Mouse (Mus musculus): ENCODE data around the gene Xkr8. TPM values are rescaled to one million over a fixed set of nuclear protein-coding genes. Genes with fewer than 3 reads are reported as not detected.
"Not testable (repeated sequence)": the region's sequence is repeated elsewhere in the genome, so short reads cannot be mapped to it uniquely, and the experiment has no call there.

Gene Xkr8
- polyA plus RNA-seq, 1 experiment = 7.5 TPM

DNA sequence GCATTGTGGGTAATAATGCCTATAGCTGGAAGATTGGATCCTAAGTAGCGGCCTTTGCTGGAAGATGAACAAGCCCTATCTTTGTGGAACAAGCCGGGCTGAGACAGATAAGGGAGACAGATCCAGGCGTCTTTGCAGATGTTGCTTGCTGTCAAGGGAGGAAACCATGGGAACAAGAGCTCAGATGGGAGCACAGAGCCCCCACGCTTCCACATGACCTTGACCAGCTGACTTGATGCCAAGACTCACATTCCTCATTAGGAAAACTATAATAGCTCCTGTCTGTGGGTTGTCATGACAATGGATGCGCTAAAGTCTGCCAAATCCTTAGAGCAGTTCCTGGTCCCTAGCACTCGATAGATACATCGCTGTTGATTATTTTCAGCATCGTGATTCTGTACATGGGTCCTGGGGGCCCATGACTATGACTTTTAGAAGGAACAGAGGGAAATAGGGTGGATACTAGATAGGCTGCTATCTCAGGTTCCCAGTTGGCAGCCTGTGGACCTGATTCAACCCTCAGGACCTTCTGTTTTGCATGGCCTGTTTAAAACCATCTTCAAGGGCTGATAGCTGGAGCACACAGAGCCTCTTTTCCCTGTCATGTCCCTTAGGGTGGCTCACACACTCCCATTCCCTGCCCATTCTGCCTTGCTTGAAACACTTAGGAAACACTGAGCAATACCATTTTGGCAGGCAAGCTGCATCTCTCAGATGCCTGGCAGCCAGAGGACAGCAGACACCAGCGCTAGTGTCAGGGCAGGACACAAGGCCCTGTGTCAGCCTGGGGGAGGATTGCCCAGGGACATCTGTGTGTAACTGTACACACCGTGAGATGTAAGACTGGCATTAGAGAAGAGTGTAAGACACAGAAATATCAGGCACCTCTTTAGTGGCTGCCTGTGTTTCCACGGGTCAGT lies 11.9 kb upstream of the Xkr8 start:
- H3K27ac ChIP-seq (ENCODE audit: control insufficient read depth, insufficient read depth, low read length) = no peak overlapping the region
- no peaks in the 10 kb centered on the region for H3K36me3 ChIP-seq (ENCODE audit: control insufficient read depth, insufficient read depth, low read length)
- no peaks in the 10 kb centered on the region for H3K27me3 ChIP-seq (ENCODE audit: control insufficient read depth, insufficient read depth, low read length)
- no peak overlapping the region for H3K4me3 ChIP-seq (ENCODE audit: control insufficient read depth, insufficient read depth, low read length)
- peaks cover 23% of the 10 kb centered on the region for H3K4me1 ChIP-seq (replicated peaks; ENCODE audit: control insufficient read depth, insufficient read depth, low read length)
- TF ChIP-seq CTCF (IDR thresholded peaks at IDR 0.05; ENCODE audit: borderline replicate concordance, control insufficient read depth, extremely low read depth, insufficient read depth, low read length, poor library complexity) = no peak
- TF ChIP-seq POLR2A (IDR thresholded peaks at IDR 0.05; ENCODE audit: control insufficient read depth, extremely low read depth, insufficient read depth, low read length, poor library complexity) = no peak
- DNase-seq = no peak
- 94% methylated on average over 11 of the region's 11 CpGs for WGBS

DNA sequence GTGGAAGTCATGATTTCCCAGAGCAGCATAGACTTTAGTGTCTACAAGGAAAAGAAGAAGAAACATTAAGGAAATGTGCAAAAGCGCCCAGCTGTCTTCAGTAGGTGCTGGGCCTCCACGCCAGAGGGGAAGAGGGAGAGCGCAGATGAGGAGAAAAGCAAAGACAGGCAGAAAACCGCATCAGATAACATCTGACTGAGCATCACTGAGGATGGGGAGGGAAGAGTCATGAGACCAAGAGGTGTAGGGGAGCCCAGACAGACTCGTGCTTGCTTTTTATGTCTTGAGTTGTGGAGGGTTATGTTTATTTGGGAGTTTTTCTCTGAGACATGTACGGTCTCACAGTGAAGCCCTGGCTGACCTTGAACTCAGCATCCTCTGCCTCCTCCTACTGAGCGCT lies 9.1 kb upstream of the Xkr8 start:
- H3K36me3 ChIP-seq (ENCODE audit: control insufficient read depth, insufficient read depth, low read length) = no peaks in the 10 kb centered on the region
- no peak overlapping the region for H3K27ac ChIP-seq (ENCODE audit: control insufficient read depth, insufficient read depth, low read length)
- H3K4me1 ChIP-seq (replicated peaks; ENCODE audit: control insufficient read depth, insufficient read depth, low read length) = peaks cover 6% of the 10 kb centered on the region; the same call in 1 of the 2 replicates
- no peaks in the 10 kb centered on the region for H3K27me3 ChIP-seq (ENCODE audit: control insufficient read depth, insufficient read depth, low read length)
- TF ChIP-seq POLR2A (IDR thresholded peaks at IDR 0.05; ENCODE audit: control insufficient read depth, extremely low read depth, insufficient read depth, low read length, poor library complexity) (no peak), CTCF (IDR thresholded peaks at IDR 0.05; ENCODE audit: borderline replicate concordance, control insufficient read depth, extremely low read depth, insufficient read depth, low read length, poor library complexity) (no peak)
- WGBS = 61% methylated on average over 7 of the region's 7 CpGs
- H3K4me3 ChIP-seq (ENCODE audit: control insufficient read depth, insufficient read depth, low read length) = no peak overlapping the region
- DNase-seq = peak; percentile 9

DNA sequence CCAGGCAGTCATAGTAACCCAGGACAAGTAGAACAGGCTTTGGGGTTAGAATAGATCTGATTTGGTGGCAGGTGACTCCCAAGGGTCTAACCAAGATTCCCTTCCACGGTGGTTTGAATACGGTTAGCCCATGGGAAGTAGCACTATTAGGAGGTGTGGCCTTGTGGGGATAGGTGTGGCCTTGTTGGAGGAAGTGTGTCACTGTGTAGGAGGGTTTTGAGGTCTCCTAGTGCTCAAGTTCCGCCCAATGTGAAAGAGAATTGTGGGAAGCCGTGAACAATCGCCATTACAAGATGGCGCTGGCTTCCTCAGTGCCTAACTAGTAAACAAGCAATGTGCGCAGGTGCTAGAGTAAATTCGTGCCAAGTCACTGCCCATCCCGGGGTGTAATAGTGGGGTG lies 4.8 kb upstream of the Xkr8 start:
- H3K27me3 ChIP-seq (ENCODE audit: control insufficient read depth, insufficient read depth, low read length); H3K27ac ChIP-seq (ENCODE audit: control insufficient read depth, insufficient read depth, low read length); H3K4me3 ChIP-seq (ENCODE audit: control insufficient read depth, insufficient read depth, low read length); H3K36me3 ChIP-seq (ENCODE audit: control insufficient read depth, insufficient read depth, low read length); DNase-seq: not testable (repeated sequence)
- 89% methylated on average over 9 of the region's 9 CpGs for WGBS
- peaks cover 17% of the 10 kb centered on the region for H3K4me1 ChIP-seq (replicated peaks; ENCODE audit: control insufficient read depth, insufficient read depth, low read length)

DNA sequence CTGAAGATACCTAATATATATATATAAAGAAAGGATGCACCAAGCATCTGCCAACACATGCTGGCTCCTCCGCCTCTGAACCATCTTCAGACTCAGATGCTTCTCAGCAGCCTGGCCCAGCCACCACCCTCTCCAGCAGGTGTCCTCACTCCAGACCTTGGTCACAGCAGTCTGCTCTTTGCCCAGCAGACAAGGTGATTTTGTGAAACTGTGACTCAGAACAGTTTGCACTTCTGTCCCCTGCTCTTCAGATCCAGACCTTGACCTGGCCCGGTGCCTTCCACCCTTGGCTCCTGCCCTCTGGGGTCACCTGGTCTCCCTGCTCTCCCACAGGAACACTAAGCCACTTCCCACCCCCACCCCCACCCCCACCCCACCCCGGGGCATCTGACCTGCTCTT lies 3.5 kb upstream of the Xkr8 start:
- no peak for DNase-seq
- Histone ChIP-seq H3K27me3 (ENCODE audit: control insufficient read depth, insufficient read depth, low read length) (no peaks in the 10 kb centered on the region), H3K4me3 (ENCODE audit: control insufficient read depth, insufficient read depth, low read length) (no peak overlapping the region), H3K36me3 (ENCODE audit: control insufficient read depth, insufficient read depth, low read length) (no peaks in the 10 kb centered on the region), H3K27ac (ENCODE audit: control insufficient read depth, insufficient read depth, low read length) (no peak overlapping the region), H3K4me1 (replicated peaks; ENCODE audit: control insufficient read depth, insufficient read depth, low read length) (peaks cover 18% of the 10 kb centered on the region)
- WGBS = 75% methylated on average over 3 of the region's 3 CpGs
- TF ChIP-seq POLR2A (IDR thresholded peaks at IDR 0.05; ENCODE audit: control insufficient read depth, extremely low read depth, insufficient read depth, low read length, poor library complexity) (no peak), CTCF (IDR thresholded peaks at IDR 0.05; ENCODE audit: borderline replicate concordance, control insufficient read depth, extremely low read depth, insufficient read depth, low read length, poor library complexity) (no peak)

DNA sequence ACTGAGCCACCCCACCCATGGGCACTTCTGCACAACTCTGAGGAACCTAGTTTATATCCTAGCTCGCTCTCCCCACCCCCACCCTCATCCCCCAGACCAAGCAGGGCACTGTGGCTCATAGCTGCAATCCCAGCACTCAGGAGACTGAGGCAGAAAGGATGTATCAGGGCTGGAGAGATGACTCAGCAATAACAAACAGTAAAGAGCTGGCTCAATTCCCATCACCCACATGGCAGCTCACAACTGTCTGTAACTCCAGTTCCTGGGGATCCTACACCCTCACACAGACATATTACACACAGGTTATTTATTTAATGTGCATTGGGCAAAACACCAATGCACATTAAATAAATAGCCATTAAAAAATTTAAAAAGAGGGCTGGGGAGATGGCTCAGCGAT lies 3.0 kb upstream of the Xkr8 start:
- no peak overlapping the region for H3K4me3 ChIP-seq (ENCODE audit: control insufficient read depth, insufficient read depth, low read length)
- DNase-seq = no peak
- TF ChIP-seq POLR2A (IDR thresholded peaks at IDR 0.05; ENCODE audit: control insufficient read depth, extremely low read depth, insufficient read depth, low read length, poor library complexity) (no peak), CTCF (IDR thresholded peaks at IDR 0.05; ENCODE audit: borderline replicate concordance, control insufficient read depth, extremely low read depth, insufficient read depth, low read length, poor library complexity) (no peak)
- no peaks in the 10 kb centered on the region for H3K36me3 ChIP-seq (ENCODE audit: control insufficient read depth, insufficient read depth, low read length)
- peaks cover 18% of the 10 kb centered on the region for H3K4me1 ChIP-seq (replicated peaks; ENCODE audit: control insufficient read depth, insufficient read depth, low read length)
- H3K27ac ChIP-seq (ENCODE audit: control insufficient read depth, insufficient read depth, low read length) = no peak overlapping the region
- WGBS = 90% methylated on average over 2 of the region's 2 CpGs
- no peaks in the 10 kb centered on the region for H3K27me3 ChIP-seq (ENCODE audit: control insufficient read depth, insufficient read depth, low read length)

DNA sequence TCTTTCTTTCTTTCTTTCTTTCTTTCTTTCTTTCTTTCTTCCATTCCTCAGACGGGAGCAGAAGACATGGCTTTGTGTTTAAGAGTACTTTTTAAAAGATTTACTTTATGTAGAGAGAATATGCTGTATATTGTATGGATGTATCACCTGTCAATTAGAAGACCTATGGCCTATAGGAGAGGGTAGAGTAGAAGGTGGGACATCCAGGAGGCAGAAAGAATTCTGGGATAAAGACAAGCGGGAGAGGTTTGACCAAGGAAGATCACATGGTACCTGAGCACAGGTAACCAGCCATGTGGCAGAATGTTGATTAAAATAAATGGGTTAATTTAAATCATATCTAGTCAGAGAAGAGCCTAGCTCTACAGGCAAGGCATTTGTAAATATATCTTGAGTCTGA lies 2.4 kb upstream of the Xkr8 start:
- Histone ChIP-seq H3K4me1 (replicated peaks; ENCODE audit: control insufficient read depth, insufficient read depth, low read length) (peaks cover 18% of the 10 kb centered on the region), H3K4me3 (ENCODE audit: control insufficient read depth, insufficient read depth, low read length) (no peak overlapping the region), H3K36me3 (ENCODE audit: control insufficient read depth, insufficient read depth, low read length) (no peaks in the 10 kb centered on the region), H3K27me3 (ENCODE audit: control insufficient read depth, insufficient read depth, low read length) (no peaks in the 10 kb centered on the region), H3K27ac (ENCODE audit: control insufficient read depth, insufficient read depth, low read length) (no peak overlapping the region)
- WGBS = 97% methylated on average over 2 of the region's 2 CpGs
- TF ChIP-seq POLR2A (IDR thresholded peaks at IDR 0.05; ENCODE audit: control insufficient read depth, extremely low read depth, insufficient read depth, low read length, poor library complexity) = no peak
- TF ChIP-seq CTCF (IDR thresholded peaks at IDR 0.05; ENCODE audit: borderline replicate concordance, control insufficient read depth, extremely low read depth, insufficient read depth, low read length, poor library complexity) = no peak
- DNase-seq = no peak
